Mouse (Mus musculus) liver, embryonic 11.5 days (tissue): Measurements from ENCODE around the gene Rad51b. TPM values are rescaled to one million over a fixed set of nuclear protein-coding genes. Genes with fewer than 3 reads are reported as not detected.

Source experiments
- ATAC-seq: fragments of 200-750 bp; cut with Nextera tagmentation; replicated peaks from 2 replicates; pipeline ENCODE4 v1.8.0; 2017; ENCODE audit warnings: moderate number of reproducible peaks, mild to moderate bottlenecking, moderate TSS enrichment, moderate library complexity; ENCODE audit not compliant: low FRiP score
- DNase-seq: peaks from one replicate; pipeline ENCODE4 v3.0.0-alpha.2; 2017; ENCODE audit warnings: low spot score
- H3K27ac ChIP-seq: fragments of 300-500 bp; sonication (generic); 2 replicates; pipeline ENCODE4 v1.5.1; 2014; ENCODE audit warnings: mild to moderate bottlenecking, low read depth, low read length, control low read depth
- H3K27me3 ChIP-seq: fragments of 300-500 bp; sonication (generic); replicated peaks from 2 replicates; pipeline ENCODE4 v1.6.1; 2014; ENCODE audit warnings: low read length, mixed read lengths; ENCODE audit not compliant: control insufficient read depth, insufficient read depth
- H3K36me3 ChIP-seq: fragments of 300-500 bp; sonication (generic); 2 replicates; pipeline ENCODE4 v1.6.1; 2014; ENCODE audit warnings: mild to moderate bottlenecking, low read length, moderate library complexity, mixed read lengths; ENCODE audit not compliant: control insufficient read depth, insufficient read depth
- H3K4me1 ChIP-seq: fragments of 300-500 bp; sonication (generic); replicated peaks from 2 replicates; pipeline ENCODE4 v1.6.1; 2014; ENCODE audit warnings: low read length, mixed read lengths; ENCODE audit not compliant: control insufficient read depth, insufficient read depth
- H3K4me2 ChIP-seq: fragments of 300-500 bp; sonication (generic); 2 replicates; pipeline ENCODE4 v1.6.1; 2014; ENCODE audit warnings: mild to moderate bottlenecking, control low read depth, moderate library complexity
- H3K4me3 ChIP-seq: fragments of 300-500 bp; sonication (generic); 2 replicates; pipeline ENCODE4 v1.5.1; 2014; ENCODE audit warnings: low read depth, low read length, control low read depth
- H3K9ac ChIP-seq: fragments of 300-500 bp; sonication (generic); 2 replicates; pipeline ENCODE4 v1.6.1; 2014; ENCODE audit warnings: low read depth, low read length, control low read depth
- H3K9me3 ChIP-seq: fragments of 300-500 bp; sonication (generic); 2 replicates; pipeline ENCODE4 v1.6.1; 2016; ENCODE audit warnings: low read length, inconsistent platforms, mixed read lengths; ENCODE audit not compliant: control insufficient read depth
- WGBS: fragments of 180-500 bp; shearing (Covaris S2); extraction: QIAGEN DNeasy Blood & Tissue Kit; methylation state at CpG from one replicate; pipeline ENCODE4 v1.1.7; 2014; 5-methylcytosine and 5-hydroxymethylcytosine counted together
- polyA plus RNA-seq: library from polyadenylated mRNA; unstranded; fragments of >200 nt; fragmentation: Nextera tagmentation; extraction: Ambion mirVana; gene quantifications from 2 replicates; pipeline ENCODE4 v1.2.1, GENCODE M21; 2014

Rad51b gene
- polyA plus RNA-seq, 1 experiment from 2014 or later: 8.3 TPM

DNA sequence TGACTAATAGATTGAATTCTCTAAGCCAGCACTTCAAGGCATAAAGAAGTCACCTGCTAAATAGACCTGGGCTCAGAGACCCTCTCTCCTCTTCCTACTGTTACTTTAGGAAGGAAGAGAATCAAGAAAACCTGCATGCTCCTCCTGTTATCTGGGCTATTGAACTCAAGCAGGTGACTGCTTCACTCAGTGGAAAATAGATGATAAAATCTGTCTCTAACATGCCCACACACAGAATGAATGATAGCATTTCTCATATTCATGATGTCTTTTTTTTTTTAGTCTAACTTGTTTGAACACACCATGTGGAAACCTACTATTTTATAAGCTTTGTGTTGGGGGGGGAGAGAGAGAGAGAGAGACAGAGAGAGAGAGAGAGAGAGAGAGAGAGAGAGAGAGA, 352.7 kb downstream of the Rad51b start:
- H3K27ac ChIP-seq: no peak overlapping the region

DNA sequence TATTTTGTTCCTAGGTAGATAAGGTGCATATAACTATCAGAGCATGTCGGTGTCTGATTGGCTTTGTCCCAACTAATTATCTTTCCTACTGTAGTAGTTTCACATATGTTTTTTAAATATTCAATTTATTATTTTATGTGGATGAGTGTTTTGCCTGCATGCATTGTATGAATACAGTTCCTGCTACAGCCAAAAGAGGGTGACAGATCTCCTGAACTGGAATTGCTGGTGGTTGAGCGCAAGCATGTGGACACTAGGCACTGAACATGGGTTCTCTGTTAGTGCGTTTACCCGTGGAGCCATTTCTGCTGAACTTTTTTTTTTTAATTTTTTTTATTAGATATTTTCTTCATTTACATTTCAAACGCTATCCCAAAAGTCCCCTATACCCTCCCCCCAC, 358.1 kb downstream of the Rad51b start:
- H3K9ac ChIP-seq: no peak overlapping the region
- H3K4me1 ChIP-seq: no peaks in the 10 kb centered on the region
- no peaks in the 10 kb centered on the region for H3K27me3 ChIP-seq
- DNase-seq (no peak), ATAC-seq (no peak)
- H3K4me2 ChIP-seq: no peak overlapping the region
- no peak overlapping the region for H3K27ac ChIP-seq
- H3K36me3 ChIP-seq: no peaks in the 10 kb centered on the region
- WGBS: 87% methylated on average over 5 of the region's 5 CpGs
- no peak overlapping the region for H3K4me3 ChIP-seq
- H3K9me3 ChIP-seq: no peaks in the 10 kb centered on the region

More for the DNA sequence above, 352.7 kb downstream of the Rad51b start:
- DNase-seq (no peak), ATAC-seq (no peak)
- no peak overlapping the region for H3K9ac ChIP-seq
- H3K27me3 ChIP-seq: no peaks in the 10 kb centered on the region
- no peaks in the 10 kb centered on the region for H3K4me1 ChIP-seq
- H3K36me3 ChIP-seq: no peaks in the 10 kb centered on the region
- H3K4me3 ChIP-seq: no peak overlapping the region
- no peak overlapping the region for H3K4me2 ChIP-seq
- no peaks in the 10 kb centered on the region for H3K9me3 ChIP-seq

DNA sequence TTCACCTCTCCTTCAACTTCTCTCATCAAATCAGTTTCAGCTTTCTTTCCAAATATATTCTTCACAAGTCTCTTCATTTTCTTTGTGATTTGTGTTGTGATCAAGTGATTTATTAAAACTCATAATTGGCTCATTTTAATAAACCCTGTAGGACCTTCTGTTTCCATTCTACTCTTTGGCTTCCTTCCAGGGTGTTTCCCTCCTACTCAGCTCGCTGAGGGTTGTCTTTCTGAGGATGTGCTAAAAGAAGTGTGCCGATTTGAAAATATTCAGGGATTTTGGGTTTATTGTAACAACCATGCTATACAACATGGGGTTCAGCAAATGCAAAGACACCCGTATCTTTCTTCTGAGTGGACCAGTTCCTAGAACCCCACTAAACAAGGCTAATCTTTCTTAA, 361.8 kb downstream of the Rad51b start:
- no peak for ATAC-seq
- Histone ChIP-seq H3K36me3 (no peaks in the 10 kb centered on the region), H3K27me3 (no peaks in the 10 kb centered on the region), H3K4me1 (peaks cover 8% of the 10 kb centered on the region; the same call in 1 of the 2 replicates), H3K4me2 (no peak overlapping the region), H3K9me3 (no peaks in the 10 kb centered on the region), H3K27ac (no peak overlapping the region), H3K9ac (no peak overlapping the region), H3K4me3 (no peak overlapping the region)
- DNase-seq: no peak
- WGBS: 80% methylated on average over 3 of the region's 3 CpGs

DNA sequence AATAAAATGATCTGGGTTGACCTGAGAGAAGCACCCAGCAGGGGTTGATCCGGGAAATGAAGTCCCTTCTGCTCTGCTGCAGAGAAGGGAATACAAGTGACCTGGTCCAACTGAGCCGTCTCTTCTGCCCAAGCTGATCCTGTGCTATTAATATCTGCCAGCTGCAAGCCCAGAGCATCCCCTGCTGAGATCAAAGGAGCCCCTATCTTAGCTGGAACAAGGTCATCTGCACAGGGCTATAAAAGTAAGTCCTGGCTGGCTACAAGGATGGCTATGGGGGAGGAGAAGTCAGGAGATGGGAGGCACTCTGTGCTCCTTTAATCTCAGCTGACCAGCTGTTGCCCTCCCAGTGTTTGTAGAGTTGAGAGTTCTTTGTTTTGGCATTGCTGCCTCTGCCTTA, 364.2 kb downstream of the Rad51b start:
- WGBS: 38% methylated on average over 2 of the region's 2 CpGs
- H3K27ac ChIP-seq: no peak overlapping the region

DNA sequence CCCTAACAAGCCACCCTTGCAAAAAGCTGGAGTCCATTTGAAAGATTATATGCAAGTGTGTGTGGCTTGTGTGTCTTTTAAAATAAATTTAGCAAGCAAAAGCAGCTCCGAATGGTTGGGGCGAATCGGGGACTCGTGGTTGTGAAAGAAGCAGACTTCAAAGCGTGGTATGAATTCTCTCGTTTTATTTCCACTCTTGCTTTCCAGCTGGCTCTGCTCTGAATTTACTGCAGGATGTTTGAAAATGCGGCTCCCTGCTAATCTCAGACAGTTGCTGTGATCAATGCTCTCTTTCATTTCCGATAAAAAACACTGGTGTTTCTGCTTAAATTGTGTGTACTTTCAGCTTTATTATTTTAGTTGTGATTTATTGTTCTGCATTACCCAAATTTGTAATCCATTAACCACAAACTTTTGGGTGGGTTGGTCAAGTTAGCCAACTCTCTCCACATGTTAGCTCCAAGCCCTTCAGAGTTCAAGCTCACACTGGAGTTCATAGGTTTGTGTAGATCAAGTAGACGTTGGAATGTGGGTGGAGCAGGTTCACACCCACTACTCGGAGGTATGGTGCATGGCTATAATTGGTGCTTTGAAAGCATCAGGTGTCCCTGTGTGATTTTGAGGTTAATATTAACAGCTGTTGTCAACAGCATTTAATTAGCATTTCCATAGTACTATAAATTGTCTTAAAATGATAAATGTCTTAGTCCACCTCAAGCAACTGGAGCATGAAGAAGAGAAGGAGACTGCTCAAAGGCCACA, 366.2 kb downstream of the Rad51b start:
- Histone ChIP-seq H3K27me3 (no peaks in the 10 kb centered on the region), H3K36me3 (no peaks in the 10 kb centered on the region), H3K4me2 (no peak overlapping the region), H3K9ac (no peak overlapping the region), H3K4me1 (peaks cover 8% of the 10 kb centered on the region; the same call in 1 of the 2 replicates), H3K4me3 (no peak overlapping the region), H3K9me3 (no peaks in the 10 kb centered on the region), H3K27ac (no peak overlapping the region)
- DNase-seq (no peak), ATAC-seq (no peak)
- WGBS: 71% methylated on average over 10 of the region's 10 CpGs

More for the DNA sequence above, 364.2 kb downstream of the Rad51b start:
- Histone ChIP-seq H3K27me3 (no peaks in the 10 kb centered on the region), H3K9ac (no peak overlapping the region), H3K4me2 (no peak overlapping the region), H3K4me1 (peaks cover 8% of the 10 kb centered on the region; the same call in 1 of the 2 replicates), H3K4me3 (no peak overlapping the region), H3K36me3 (no peaks in the 10 kb centered on the region), H3K9me3 (no peaks in the 10 kb centered on the region)
- no peak for ATAC-seq
- DNase-seq: no peak

DNA sequence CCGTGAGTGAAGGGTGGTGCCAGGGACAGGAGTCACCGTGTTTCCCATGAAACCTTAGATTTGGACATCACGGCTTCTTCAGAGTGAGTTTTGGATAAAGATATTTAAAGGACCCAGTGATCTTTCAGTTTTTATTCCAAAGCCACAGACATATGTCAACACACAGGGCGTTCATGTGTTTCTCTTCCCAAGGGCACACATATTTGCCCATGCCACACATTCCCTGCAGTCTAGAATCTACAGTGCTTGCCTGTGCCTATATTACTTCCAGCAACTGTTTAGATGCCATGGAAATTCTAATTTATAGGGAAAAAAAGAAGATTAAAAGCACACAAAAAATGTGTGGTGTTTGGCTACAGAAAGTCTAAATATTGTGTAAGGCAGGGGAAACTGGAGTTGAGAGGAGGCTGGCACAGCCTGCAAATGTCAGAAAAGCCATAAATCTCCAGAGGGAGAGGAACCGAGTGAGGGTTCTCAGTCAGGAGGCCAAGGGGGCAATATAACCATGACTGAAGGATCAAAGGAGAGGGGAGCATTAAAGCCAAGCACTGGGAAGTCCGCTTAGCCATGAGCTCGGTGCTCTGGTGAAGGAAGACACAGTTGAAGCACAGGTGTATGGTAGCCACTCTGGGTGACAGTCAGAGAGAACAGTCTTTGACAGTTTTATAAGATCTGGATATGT, 367.0 kb downstream of the Rad51b start:
- Histone ChIP-seq H3K27me3 (no peaks in the 10 kb centered on the region), H3K27ac (no peak overlapping the region), H3K36me3 (no peaks in the 10 kb centered on the region), H3K9ac (no peak overlapping the region), H3K4me1 (peaks cover 8% of the 10 kb centered on the region; the same call in 1 of the 2 replicates), H3K4me3 (no peak overlapping the region), H3K9me3 (no peaks in the 10 kb centered on the region), H3K4me2 (no peak overlapping the region)
- ATAC-seq: no peak
- DNase-seq: no peak
- WGBS: 68% methylated on average over 7 of the region's 7 CpGs

DNA sequence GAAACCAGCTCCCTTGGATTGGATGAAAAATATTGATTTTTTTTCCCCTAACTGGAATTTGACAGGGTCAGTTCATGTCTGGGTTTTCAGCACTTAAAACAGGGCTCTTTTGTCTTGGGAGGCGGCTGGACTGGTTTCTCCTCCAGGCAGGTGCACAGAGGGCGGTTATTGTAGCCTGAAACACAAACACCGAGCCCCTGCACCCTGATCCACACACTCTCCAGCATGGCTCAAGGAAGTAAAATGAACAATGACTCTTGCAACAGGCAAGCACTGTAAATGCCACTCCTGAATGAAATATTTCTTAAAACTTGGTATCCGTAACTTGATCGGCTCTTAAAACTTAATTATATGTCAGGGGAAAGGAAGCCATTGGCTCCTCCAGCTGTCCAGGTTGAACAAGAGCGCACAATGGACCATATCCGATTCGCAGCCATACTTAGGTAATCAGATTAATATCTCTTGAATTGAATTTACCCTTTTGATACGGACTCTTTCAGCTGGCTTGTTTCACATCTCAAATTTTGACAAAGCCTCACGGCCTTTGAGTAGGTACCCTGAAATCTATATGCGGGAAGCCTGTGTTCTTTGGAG, 377.9 kb downstream of the Rad51b start:
- no peak overlapping the region for H3K4me2 ChIP-seq
- no peak overlapping the region for H3K27ac ChIP-seq
- no peaks in the 10 kb centered on the region for H3K9me3 ChIP-seq
- H3K9ac ChIP-seq: no peak overlapping the region
- 0 out of 2 replicates have a peak, but pooled peaks cover 2% of the 10 kb centered on the region for H3K4me1 ChIP-seq
- H3K4me3 ChIP-seq: no peak overlapping the region
- DNase-seq (no peak), ATAC-seq (no peak)
- WGBS: 88% methylated on average over 11 of the region's 11 CpGs
- no peaks in the 10 kb centered on the region for H3K36me3 ChIP-seq
- H3K27me3 ChIP-seq: no peaks in the 10 kb centered on the region

DNA sequence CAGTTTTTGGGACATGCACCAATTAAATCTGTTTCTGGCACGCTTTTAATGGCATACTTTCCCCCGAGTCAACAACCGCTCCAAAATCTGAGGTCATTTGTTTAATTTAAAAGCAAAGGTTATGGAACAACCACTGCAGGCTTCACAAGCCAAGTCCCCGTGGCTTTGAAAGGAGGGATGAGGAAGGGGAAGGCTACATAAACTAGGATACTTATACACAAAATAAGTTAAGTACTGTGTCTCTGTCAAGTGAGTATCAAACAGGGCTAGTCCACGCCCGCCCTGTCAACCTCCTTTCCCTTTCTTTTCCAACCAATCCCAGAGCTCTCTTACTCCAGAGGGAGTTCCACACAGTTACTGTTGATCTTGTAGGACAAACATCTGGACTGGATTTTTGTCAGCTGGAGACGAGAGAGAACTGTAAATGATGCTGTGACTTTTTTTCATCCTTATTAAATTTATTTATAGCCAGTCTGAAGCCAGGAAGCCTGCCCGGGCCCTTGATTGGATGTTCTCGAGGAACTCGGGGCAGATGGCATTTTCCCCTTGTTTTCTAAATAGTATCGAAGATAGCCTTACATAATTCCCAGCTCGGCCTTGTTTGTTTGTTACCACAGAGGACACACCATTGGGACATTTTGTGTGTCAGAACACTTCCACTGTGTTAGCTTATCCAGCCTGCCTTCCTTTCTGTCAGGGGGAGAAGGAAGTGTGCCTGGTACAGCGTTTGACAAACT, 378.5 kb downstream of the Rad51b start:
- no peaks in the 10 kb centered on the region for H3K9me3 ChIP-seq
- no peak overlapping the region for H3K27ac ChIP-seq
- ATAC-seq (no peak), DNase-seq (no peak)
- H3K4me2 ChIP-seq: no peak overlapping the region
- 75% methylated on average over 13 of the region's 13 CpGs for WGBS
- H3K27me3 ChIP-seq: no peaks in the 10 kb centered on the region
- H3K4me1 ChIP-seq: 0 out of 2 replicates have a peak, but pooled peaks cover 2% of the 10 kb centered on the region
- H3K4me3 ChIP-seq: no peak overlapping the region
- no peak overlapping the region for H3K9ac ChIP-seq
- H3K36me3 ChIP-seq: no peaks in the 10 kb centered on the region
